Mouse (Mus musculus) liver, embryonic 13.5 days (tissue): ENCODE results near the gene Fgfr3. TPM values are rescaled to one million over a fixed set of nuclear protein-coding genes. Genes with fewer than 3 reads are reported as not detected.
A peak's percentile ranks its signal among the peaks of the same experiment; 100 is the strongest.

Experiments
- ATAC-seq: fragments of 200-750 bp; cut with Nextera tagmentation; 2 replicates; pipeline ENCODE4 v1.8.0; 2017; ENCODE audit warnings: low read depth, mild to moderate bottlenecking, moderate number of reproducible peaks, moderate library complexity
- DNase-seq: peaks from one replicate; pipeline ENCODE4 v3.0.0; 2022
- H3K27ac ChIP-seq: fragments of 300-500 bp; sonication (generic); 2 replicates; pipeline ENCODE4 v1.5.1; 2015; ENCODE audit warnings: moderate library complexity, mild to moderate bottlenecking, inconsistent platforms
- H3K27me3 ChIP-seq: fragments of 300-500 bp; sonication (generic); 2 replicates; pipeline ENCODE4 v1.6.1; 2015; ENCODE audit warnings: mild to moderate bottlenecking, inconsistent platforms
- H3K36me3 ChIP-seq: fragments of 300-500 bp; sonication (generic); 2 replicates; pipeline ENCODE4 v1.6.1; 2015; ENCODE audit warnings: mild to moderate bottlenecking, inconsistent platforms
- H3K4me1 ChIP-seq: fragments of 300-500 bp; sonication (generic); replicated peaks from 2 replicates; pipeline ENCODE4 v1.6.1; 2015; ENCODE audit warnings: inconsistent platforms
- H3K4me2 ChIP-seq: fragments of 300-500 bp; sonication (generic); 2 replicates; pipeline ENCODE4 v1.6.1; 2015; ENCODE audit warnings: inconsistent platforms, mild to moderate bottlenecking, moderate library complexity
- H3K4me3 ChIP-seq: fragments of 300-500 bp; sonication (generic); replicated peaks from 2 replicates; pipeline ENCODE4 v1.5.1; 2015; ENCODE audit warnings: mild to moderate bottlenecking, inconsistent platforms
- H3K9ac ChIP-seq: fragments of 300-500 bp; sonication (generic); 2 replicates; pipeline ENCODE4 v1.6.1; 2015; ENCODE audit warnings: mild to moderate bottlenecking, inconsistent platforms
- H3K9me3 ChIP-seq: fragments of 300-500 bp; sonication (generic); replicated peaks from 2 replicates; pipeline ENCODE4 v1.6.1; 2016; ENCODE audit warnings: inconsistent platforms
- WGBS: fragments of 180-500 bp; shearing (Covaris S2); methylation state at CpG from one replicate; pipeline ENCODE4 v1.1.7; 2015; ENCODE audit not compliant: insufficient replicate concordance; 5-methylcytosine and 5-hydroxymethylcytosine counted together
- polyA plus RNA-seq: library from polyadenylated mRNA; unstranded; fragments of >200 nt; fragmentation: Nextera tagmentation; extraction: Ambion mirVana; gene quantifications from 2 replicates; pipeline ENCODE4 v1.2.1, GENCODE M21; 2015

The Fgfr3 gene
- polyA plus RNA-seq, 1 experiment from 2014 or later: 1.7 TPM

- WGBS: 77% methylated on average over 5 of the region's 5 CpGs
- Histone ChIP-seq H3K36me3 (no peaks in the 10 kb centered on the region), H3K4me2 (no peak overlapping the region), H3K27me3 (peaks cover 61% of the 10 kb centered on the region), H3K9ac (no peak overlapping the region), H3K4me3 (no peak overlapping the region), H3K4me1 (peaks cover 44% of the 10 kb centered on the region), H3K27ac (no peak overlapping the region), H3K9me3 (no peaks in the 10 kb centered on the region)
- DNase-seq: no peak
- no peak for ATAC-seq
Measured at GRCm38 (mm10) chr5:33698669-33699068, 22.8 kb upstream of the Fgfr3 start.

GRCm38 (mm10) chr5:33700010-33700409 lies 21.5 kb upstream of the Fgfr3 start:
- no peak overlapping the region for H3K4me3 ChIP-seq
- H3K4me1 ChIP-seq: peaks cover 42% of the 10 kb centered on the region
- ATAC-seq (no peak), DNase-seq (no peak)
- H3K36me3 ChIP-seq: no peaks in the 10 kb centered on the region
- peaks cover 48% of the 10 kb centered on the region for H3K27me3 ChIP-seq
- 38% methylated on average over 13 of the region's 13 CpGs for WGBS
- no peak overlapping the region for H3K4me2 ChIP-seq
- no peaks in the 10 kb centered on the region for H3K9me3 ChIP-seq
- H3K9ac ChIP-seq: no peak overlapping the region
- no peak overlapping the region for H3K27ac ChIP-seq

GRCm38 (mm10) chr5:33701832-33702231 lies 19.6 kb upstream of the Fgfr3 start:
- no peak overlapping the region for H3K27ac ChIP-seq
- no peak for ATAC-seq
- H3K4me1 ChIP-seq: peaks cover 46% of the 10 kb centered on the region
- no peak overlapping the region for H3K9ac ChIP-seq
- DNase-seq: no peak
- peaks cover 30% of the 10 kb centered on the region for H3K27me3 ChIP-seq
- H3K9me3 ChIP-seq: no peaks in the 10 kb centered on the region
- no peak overlapping the region for H3K4me3 ChIP-seq
- WGBS: 75% methylated on average over 11 of the region's 11 CpGs
- H3K36me3 ChIP-seq: no peaks in the 10 kb centered on the region
- no peak overlapping the region for H3K4me2 ChIP-seq

GRCm38 (mm10) chr5:33703999-33704398 lies 17.5 kb upstream of the Fgfr3 start:
- Histone ChIP-seq H3K4me1 (peaks cover 37% of the 10 kb centered on the region), H3K27ac (no peak overlapping the region), H3K9ac (no peak overlapping the region), H3K4me3 (no peak overlapping the region), H3K36me3 (no peaks in the 10 kb centered on the region), H3K27me3 (peaks cover 15% of the 10 kb centered on the region), H3K9me3 (no peaks in the 10 kb centered on the region), H3K4me2 (no peak overlapping the region)
- WGBS: 59% methylated on average over 8 of the region's 8 CpGs
- ATAC-seq (no peak), DNase-seq (no peak)

GRCm38 (mm10) chr5:33704945-33705611 lies 16.4 kb upstream of the Fgfr3 start:
- ATAC-seq (no peak), DNase-seq (no peak)
- peaks cover 31% of the 10 kb centered on the region for H3K4me1 ChIP-seq
- H3K4me3 ChIP-seq: no peak overlapping the region
- H3K9me3 ChIP-seq: no peaks in the 10 kb centered on the region
- peaks cover 6% of the 10 kb centered on the region for H3K27me3 ChIP-seq
- H3K27ac ChIP-seq: no peak overlapping the region
- H3K9ac ChIP-seq: 0 out of 2 replicates have a peak overlapping the region, but pooled peaks have one; percentile 10
- no peak overlapping the region for H3K4me2 ChIP-seq
- H3K36me3 ChIP-seq: no peaks in the 10 kb centered on the region
- 55% methylated on average over 11 of the region's 11 CpGs for WGBS

GRCm38 (mm10) chr5:33705612-33706349 lies 15.7 kb upstream of the Fgfr3 start:
- peaks cover 24% of the 10 kb centered on the region for H3K4me1 ChIP-seq
- ATAC-seq (no peak), DNase-seq (no peak)
- no peaks in the 10 kb centered on the region for H3K36me3 ChIP-seq
- no peak overlapping the region for H3K4me2 ChIP-seq
- WGBS: 47% methylated on average over 9 of the region's 9 CpGs
- 0 out of 2 replicates have a peak, but pooled peaks cover 4% of the 10 kb centered on the region for H3K27me3 ChIP-seq
- H3K27ac ChIP-seq: no peak overlapping the region
- 0 out of 2 replicates have a peak overlapping the region, but pooled peaks have one; percentile 10 for H3K9ac ChIP-seq
- H3K9me3 ChIP-seq: no peaks in the 10 kb centered on the region
- no peak overlapping the region for H3K4me3 ChIP-seq

GRCm38 (mm10) chr5:33706350-33706629 lies 15.2 kb upstream of the Fgfr3 start:
- DNase-seq (no peak), ATAC-seq (peak; percentile 33; the same call in 1 of the 2 replicates)
- Histone ChIP-seq H3K4me1 (peaks cover 23% of the 10 kb centered on the region), H3K36me3 (no peaks in the 10 kb centered on the region), H3K9ac (no peak overlapping the region), H3K4me3 (no peak overlapping the region), H3K9me3 (no peaks in the 10 kb centered on the region), H3K4me2 (no peak overlapping the region), H3K27me3 (0 out of 2 replicates have a peak, but pooled peaks cover 4% of the 10 kb centered on the region), H3K27ac (no peak overlapping the region)
- 52% methylated on average over 1 of the region's 1 CpGs for WGBS

GRCm38 (mm10) chr5:33707163-33707562 lies 14.3 kb upstream of the Fgfr3 start:
- DNase-seq (no peak), ATAC-seq (no peak)
- no peaks in the 10 kb centered on the region for H3K9me3 ChIP-seq
- no peak overlapping the region for H3K4me3 ChIP-seq
- H3K4me1 ChIP-seq: peaks cover 23% of the 10 kb centered on the region
- no peak overlapping the region for H3K27ac ChIP-seq
- H3K36me3 ChIP-seq: no peaks in the 10 kb centered on the region
- 62% methylated on average over 4 of the region's 4 CpGs for WGBS
- H3K9ac ChIP-seq: no peak overlapping the region
- no peaks in the 10 kb centered on the region for H3K27me3 ChIP-seq
- H3K4me2 ChIP-seq: no peak overlapping the region

- no peak for ATAC-seq
- no peak overlapping the region for H3K27ac ChIP-seq
- no peaks in the 10 kb centered on the region for H3K36me3 ChIP-seq
- WGBS: 59% methylated on average over 2 of the region's 2 CpGs
- H3K4me3 ChIP-seq: no peak overlapping the region
- H3K9ac ChIP-seq: no peak overlapping the region
- DNase-seq: no peak
- H3K27me3 ChIP-seq: no peaks in the 10 kb centered on the region; the same call in 1 of the 2 replicates
- no peak overlapping the region for H3K4me2 ChIP-seq
- peaks cover 20% of the 10 kb centered on the region for H3K4me1 ChIP-seq
- H3K9me3 ChIP-seq: no peaks in the 10 kb centered on the region
Measured at GRCm38 (mm10) chr5:33709037-33709436, 12.4 kb upstream of the Fgfr3 start.

GRCm38 (mm10) chr5:33712550-33712949 lies 8.9 kb upstream of the Fgfr3 start:
- no peak for DNase-seq
- H3K27ac ChIP-seq: no peak overlapping the region
- H3K9me3 ChIP-seq: no peaks in the 10 kb centered on the region
- H3K4me2 ChIP-seq: no peak overlapping the region
- H3K4me1 ChIP-seq: no peaks in the 10 kb centered on the region
- WGBS: 43% methylated on average over 2 of the region's 2 CpGs
- H3K36me3 ChIP-seq: no peaks in the 10 kb centered on the region
- no peak for ATAC-seq
- H3K9ac ChIP-seq: no peak overlapping the region
- no peaks in the 10 kb centered on the region; the same call in 1 of the 2 replicates for H3K27me3 ChIP-seq
- no peak overlapping the region for H3K4me3 ChIP-seq

- 50% methylated on average over 2 of the region's 2 CpGs for WGBS
- no peak overlapping the region for H3K27ac ChIP-seq
Measured at GRCm38 (mm10) chr5:33715182-33715581, 6.3 kb upstream of the Fgfr3 start.

GRCm38 (mm10) chr5:33716467-33716866 lies 5.0 kb upstream of the Fgfr3 start:
- Histone ChIP-seq H3K4me2 (no peak overlapping the region), H3K4me3 (no peak overlapping the region), H3K9ac (no peak overlapping the region), H3K27me3 (peaks cover 33% of the 10 kb centered on the region), H3K9me3 (no peaks in the 10 kb centered on the region), H3K36me3 (no peaks in the 10 kb centered on the region), H3K4me1 (peaks cover 14% of the 10 kb centered on the region), H3K27ac (no peak overlapping the region)
- no peak for DNase-seq
- no peak for ATAC-seq
- 78% methylated on average over 6 of the region's 6 CpGs for WGBS

More at GRCm38 (mm10) chr5:33715182-33715581, 6.3 kb upstream of the Fgfr3 start:
- Histone ChIP-seq H3K9me3 (no peaks in the 10 kb centered on the region), H3K36me3 (no peaks in the 10 kb centered on the region), H3K4me2 (no peak overlapping the region), H3K9ac (no peak overlapping the region), H3K27me3 (peaks cover 20% of the 10 kb centered on the region), H3K4me3 (no peak overlapping the region), H3K4me1 (peaks cover 3% of the 10 kb centered on the region)
- ATAC-seq (no peak), DNase-seq (no peak)
